Mouse (Mus musculus): ENCODE results near the gene Camkk1. TPM values are rescaled to one million over a fixed set of nuclear protein-coding genes. Genes with fewer than 3 reads are reported as not detected.

The Camkk1 gene
- polyA plus RNA-seq, 1 experiment from 2014 or later = 0.76 TPM

GRCm38 (mm10) chr11:73039102-73039799, 20.4 kb downstream of the Camkk1 start:
- H3K27me3 ChIP-seq (ENCODE audit: control insufficient read depth, insufficient read depth, low read depth, low read length) = no peaks in the 10 kb centered on the region
- H3K27ac ChIP-seq (ENCODE audit: low read length) = no peak overlapping the region
- H3K4me2 ChIP-seq (ENCODE audit: low read depth, low read length) = no peak overlapping the region
- ATAC-seq (ENCODE audit: low read depth) = no peak
- no peak overlapping the region for H3K4me3 ChIP-seq (ENCODE audit: low read depth, low read length)
- 54% methylated on average over 9 of the region's 9 CpGs for WGBS (ENCODE audit: insufficient replicate concordance)
- H3K36me3 ChIP-seq (ENCODE audit: control insufficient read depth, insufficient read depth) = no peaks in the 10 kb centered on the region
- no peaks in the 10 kb centered on the region for H3K9me3 ChIP-seq (replicated peaks; ENCODE audit: control insufficient read depth, low read length)
- H3K9ac ChIP-seq (ENCODE audit: low read depth, low read length) = no peak overlapping the region
- H3K4me1 ChIP-seq (ENCODE audit: control insufficient read depth, low read depth, low read length) = no peaks in the 10 kb centered on the region

GRCm38 (mm10) chr11:73044229-73044755, 25.5 kb downstream of the Camkk1 start:
- Histone ChIP-seq H3K9me3 (replicated peaks; ENCODE audit: control insufficient read depth, low read length) (no peaks in the 10 kb centered on the region), H3K36me3 (ENCODE audit: control insufficient read depth, insufficient read depth) (no peaks in the 10 kb centered on the region), H3K27me3 (ENCODE audit: control insufficient read depth, insufficient read depth, low read depth, low read length) (no peaks in the 10 kb centered on the region), H3K4me1 (ENCODE audit: control insufficient read depth, low read depth, low read length) (peaks cover 14% of the 10 kb centered on the region), H3K4me3 (ENCODE audit: low read depth, low read length) (no peak overlapping the region), H3K4me2 (ENCODE audit: low read depth, low read length) (no peak overlapping the region), H3K27ac (ENCODE audit: low read length) (no peak overlapping the region), H3K9ac (ENCODE audit: low read depth, low read length) (no peak overlapping the region)
- 45% methylated on average over 6 of the region's 6 CpGs for WGBS (ENCODE audit: insufficient replicate concordance)
- ATAC-seq (ENCODE audit: low read depth) = no peak

- H3K9me3 ChIP-seq (replicated peaks; ENCODE audit: control insufficient read depth, low read length) = no peaks in the 10 kb centered on the region
- H3K4me2 ChIP-seq (ENCODE audit: low read depth, low read length) = no peak overlapping the region
- no peaks in the 10 kb centered on the region for H3K27me3 ChIP-seq (ENCODE audit: control insufficient read depth, insufficient read depth, low read depth, low read length)
- WGBS (ENCODE audit: insufficient replicate concordance) = 38% methylated on average over 4 of the region's 4 CpGs
- ATAC-seq (ENCODE audit: low read depth) = no peak
- H3K4me3 ChIP-seq (ENCODE audit: low read depth, low read length) = no peak overlapping the region
- no peak overlapping the region for H3K27ac ChIP-seq (ENCODE audit: low read length)
- H3K4me1 ChIP-seq (ENCODE audit: control insufficient read depth, low read depth, low read length) = peaks cover 14% of the 10 kb centered on the region
- no peaks in the 10 kb centered on the region for H3K36me3 ChIP-seq (ENCODE audit: control insufficient read depth, insufficient read depth)
- no peak overlapping the region for H3K9ac ChIP-seq (ENCODE audit: low read depth, low read length)
Measured at GRCm38 (mm10) chr11:73044789-73045188, 26.0 kb downstream of the Camkk1 start.

GRCm38 (mm10) chr11:73047542-73047996, 28.8 kb downstream of the Camkk1 start, which contains the start of gene Ncbp3:
Gene Ncbp3 (plus strand): TSS chr11:73047783.
- Histone ChIP-seq H3K9me3 (replicated peaks; ENCODE audit: control insufficient read depth, low read length) (no peaks in the 10 kb centered on the region), H3K9ac (ENCODE audit: low read depth, low read length) (peak within 1 kb of the TSS; percentile 97), H3K4me1 (ENCODE audit: control insufficient read depth, low read depth, low read length) (peaks cover 14% of the 10 kb centered on the region), H3K4me3 (ENCODE audit: low read depth, low read length) (peak within 1 kb of the TSS; percentile 95), H3K27me3 (ENCODE audit: control insufficient read depth, insufficient read depth, low read depth, low read length) (no peaks in the 10 kb centered on the region), H3K27ac (ENCODE audit: low read length) (peak within 1 kb of the TSS; percentile 87), H3K4me2 (ENCODE audit: low read depth, low read length) (peak within 1 kb of the TSS; percentile 81), H3K36me3 (ENCODE audit: control insufficient read depth, insufficient read depth) (peaks cover 15% of the 10 kb centered on the region)
- ATAC-seq (ENCODE audit: low read depth) = peak; percentile 95
- under 1% methylated on average over 39 of the region's 39 CpGs for WGBS (ENCODE audit: insufficient replicate concordance)

GRCm38 (mm10) chr11:73048030-73048876, 29.4 kb downstream of the Camkk1 start:
- Histone ChIP-seq H3K9me3 (replicated peaks; ENCODE audit: control insufficient read depth, low read length) (no peaks in the 10 kb centered on the region), H3K27me3 (ENCODE audit: control insufficient read depth, insufficient read depth, low read depth, low read length) (no peaks in the 10 kb centered on the region), H3K4me1 (ENCODE audit: control insufficient read depth, low read depth, low read length) (peaks cover 14% of the 10 kb centered on the region), H3K4me3 (ENCODE audit: low read depth, low read length) (peak overlapping the region; percentile 95), H3K27ac (ENCODE audit: low read length) (peak overlapping the region; percentile 87), H3K4me2 (ENCODE audit: low read depth, low read length) (peak overlapping the region; percentile 81), H3K9ac (ENCODE audit: low read depth, low read length) (peak overlapping the region; percentile 97), H3K36me3 (ENCODE audit: control insufficient read depth, insufficient read depth) (peaks cover 16% of the 10 kb centered on the region)
- 2% methylated on average over 55 of the region's 55 CpGs for WGBS (ENCODE audit: insufficient replicate concordance)
- peak; percentile 61 for ATAC-seq (ENCODE audit: low read depth)

- Histone ChIP-seq H3K4me1 (ENCODE audit: control insufficient read depth, low read depth, low read length) (peaks cover 14% of the 10 kb centered on the region), H3K36me3 (ENCODE audit: control insufficient read depth, insufficient read depth) (peaks cover 24% of the 10 kb centered on the region), H3K4me3 (ENCODE audit: low read depth, low read length) (peak overlapping the region; percentile 95), H3K27me3 (ENCODE audit: control insufficient read depth, insufficient read depth, low read depth, low read length) (no peaks in the 10 kb centered on the region), H3K9ac (ENCODE audit: low read depth, low read length) (peak overlapping the region; percentile 97; the same call in 1 of the 2 replicates), H3K4me2 (ENCODE audit: low read depth, low read length) (peak overlapping the region; percentile 81), H3K27ac (ENCODE audit: low read length) (peak overlapping the region; percentile 5; the same call in 1 of the 2 replicates), H3K9me3 (replicated peaks; ENCODE audit: control insufficient read depth, low read length) (no peaks in the 10 kb centered on the region)
- WGBS (ENCODE audit: insufficient replicate concordance) = 5% methylated on average over 4 of the region's 4 CpGs
- ATAC-seq (ENCODE audit: low read depth) = no peak
Measured at GRCm38 (mm10) chr11:73049335-73049734, 30.5 kb downstream of the Camkk1 start.

- WGBS (ENCODE audit: insufficient replicate concordance) = 56% methylated on average over 1 of the region's 1 CpGs
- Histone ChIP-seq H3K9me3 (replicated peaks; ENCODE audit: control insufficient read depth, low read length) (no peaks in the 10 kb centered on the region), H3K4me1 (ENCODE audit: control insufficient read depth, low read depth, low read length) (peaks cover 18% of the 10 kb centered on the region), H3K4me3 (ENCODE audit: low read depth, low read length) (no peak overlapping the region), H3K27me3 (ENCODE audit: control insufficient read depth, insufficient read depth, low read depth, low read length) (no peaks in the 10 kb centered on the region), H3K27ac (ENCODE audit: low read length) (no peak overlapping the region), H3K4me2 (ENCODE audit: low read depth, low read length) (no peak overlapping the region), H3K36me3 (ENCODE audit: control insufficient read depth, insufficient read depth) (peaks cover 31% of the 10 kb centered on the region), H3K9ac (ENCODE audit: low read depth, low read length) (no peak overlapping the region)
- no peak for ATAC-seq (ENCODE audit: low read depth)
Measured at GRCm38 (mm10) chr11:73052795-73053194, 34.0 kb downstream of the Camkk1 start.

GRCm38 (mm10) chr11:73057701-73058100, 38.9 kb downstream of the Camkk1 start:
- Histone ChIP-seq H3K9ac (ENCODE audit: low read depth, low read length) (no peak overlapping the region), H3K4me3 (ENCODE audit: low read depth, low read length) (no peak overlapping the region), H3K4me1 (ENCODE audit: control insufficient read depth, low read depth, low read length) (peaks cover 10% of the 10 kb centered on the region), H3K27ac (ENCODE audit: low read length) (no peak overlapping the region), H3K36me3 (ENCODE audit: control insufficient read depth, insufficient read depth) (peaks cover 16% of the 10 kb centered on the region), H3K9me3 (replicated peaks; ENCODE audit: control insufficient read depth, low read length) (no peaks in the 10 kb centered on the region), H3K4me2 (ENCODE audit: low read depth, low read length) (no peak overlapping the region), H3K27me3 (ENCODE audit: control insufficient read depth, insufficient read depth, low read depth, low read length) (no peaks in the 10 kb centered on the region)
- 38% methylated on average over 5 of the region's 5 CpGs for WGBS (ENCODE audit: insufficient replicate concordance)
- ATAC-seq (ENCODE audit: low read depth) = 0 out of 2 replicates have a peak, but pooled peaks have one; percentile 37
